Mouse (Mus musculus): ENCODE measurements around the gene Cpne1. TPM values are rescaled to one million over a fixed set of nuclear protein-coding genes. Genes with fewer than 3 reads are reported as not detected.

The Cpne1 gene
- polyA plus RNA-seq, 1 experiment from 2014 or later: 22.6 TPM

GRCm38 (mm10) chr2:156079183-156079560, 32.6 kb downstream of the Cpne1 start:
- H3K27ac ChIP-seq (replicated peaks): no peak overlapping the region
- H3K27me3 ChIP-seq: no peaks in the 10 kb centered on the region
- peaks cover 48% of the 10 kb centered on the region for H3K36me3 ChIP-seq (replicated peaks)
- ATAC-seq (ENCODE audit: insufficient read depth): no peak
- peaks cover 3% of the 10 kb centered on the region; the same call in 1 of the 2 replicates for H3K4me1 ChIP-seq (replicated peaks)
- no peak overlapping the region for H3K4me3 ChIP-seq (replicated peaks)
- no peak overlapping the region for H3K9ac ChIP-seq
- H3K4me2 ChIP-seq: no peak overlapping the region
- no peaks in the 10 kb centered on the region for H3K9me3 ChIP-seq (replicated peaks)
- 81% methylated on average over 8 of the region's 8 CpGs for WGBS (ENCODE audit: insufficient replicate concordance)

- no peak overlapping the region for H3K4me3 ChIP-seq (replicated peaks)
- H3K4me2 ChIP-seq: no peak overlapping the region
- H3K36me3 ChIP-seq (replicated peaks): peaks cover 54% of the 10 kb centered on the region
- WGBS (ENCODE audit: insufficient replicate concordance): 84% methylated on average over 16 of the region's 16 CpGs
- no peaks in the 10 kb centered on the region for H3K27me3 ChIP-seq
- no peaks in the 10 kb centered on the region for H3K9me3 ChIP-seq (replicated peaks)
- peaks cover 3% of the 10 kb centered on the region; the same call in 1 of the 2 replicates for H3K4me1 ChIP-seq (replicated peaks)
- H3K9ac ChIP-seq: no peak overlapping the region
- H3K27ac ChIP-seq (replicated peaks): no peak overlapping the region
- no peak for ATAC-seq (ENCODE audit: insufficient read depth)
These were observed 33.2 kb downstream of the Cpne1 start for GRCm38 (mm10) chr2:156078421-156079182.

- no peak overlapping the region for H3K9ac ChIP-seq
- ATAC-seq (ENCODE audit: insufficient read depth): no peak
- no peaks in the 10 kb centered on the region for H3K9me3 ChIP-seq (replicated peaks)
- no peak overlapping the region for H3K27ac ChIP-seq (replicated peaks)
- no peaks in the 10 kb centered on the region for H3K27me3 ChIP-seq
- no peak overlapping the region for H3K4me3 ChIP-seq (replicated peaks)
- H3K36me3 ChIP-seq (replicated peaks): peaks cover 65% of the 10 kb centered on the region
- 68% methylated on average over 7 of the region's 7 CpGs for WGBS (ENCODE audit: insufficient replicate concordance)
- no peak overlapping the region for H3K4me2 ChIP-seq
- no peaks in the 10 kb centered on the region for H3K4me1 ChIP-seq (replicated peaks)
These were observed 34.3 kb downstream of the Cpne1 start for GRCm38 (mm10) chr2:156077461-156077860.

GRCm38 (mm10) chr2:156073725-156074124, 38.0 kb downstream of the Cpne1 start:
- peaks cover 79% of the 10 kb centered on the region for H3K36me3 ChIP-seq (replicated peaks)
- ATAC-seq (ENCODE audit: insufficient read depth): no peak
- 92% methylated on average over 15 of the region's 15 CpGs for WGBS (ENCODE audit: insufficient replicate concordance)
- no peaks in the 10 kb centered on the region for H3K4me1 ChIP-seq (replicated peaks)
- H3K9ac ChIP-seq: no peak overlapping the region
- H3K9me3 ChIP-seq (replicated peaks): no peaks in the 10 kb centered on the region
- H3K4me3 ChIP-seq (replicated peaks): no peak overlapping the region
- H3K27ac ChIP-seq (replicated peaks): no peak overlapping the region
- H3K4me2 ChIP-seq: no peak overlapping the region
- H3K27me3 ChIP-seq: no peaks in the 10 kb centered on the region

- H3K27me3 ChIP-seq: no peaks in the 10 kb centered on the region
- ATAC-seq (ENCODE audit: insufficient read depth): no peak
- H3K36me3 ChIP-seq (replicated peaks): peaks cover 54% of the 10 kb centered on the region
- H3K4me3 ChIP-seq (replicated peaks): no peak overlapping the region
- H3K9me3 ChIP-seq (replicated peaks): no peaks in the 10 kb centered on the region
- H3K27ac ChIP-seq (replicated peaks): no peak overlapping the region
- 86% methylated on average over 10 of the region's 10 CpGs for WGBS (ENCODE audit: insufficient replicate concordance)
- H3K4me2 ChIP-seq: no peak overlapping the region
- no peak overlapping the region for H3K9ac ChIP-seq
- H3K4me1 ChIP-seq (replicated peaks): peaks cover 8% of the 10 kb centered on the region
These were observed 40.5 kb downstream of the Cpne1 start for GRCm38 (mm10) chr2:156071236-156071635.

- Histone ChIP-seq H3K4me2 (no peak overlapping the region), H3K27ac (replicated peaks) (no peak overlapping the region), H3K4me3 (replicated peaks) (no peak overlapping the region), H3K9ac (no peak overlapping the region), H3K36me3 (replicated peaks) (peaks cover 21% of the 10 kb centered on the region), H3K4me1 (replicated peaks) (peaks cover 23% of the 10 kb centered on the region), H3K9me3 (replicated peaks) (no peaks in the 10 kb centered on the region), H3K27me3 (peaks cover 8% of the 10 kb centered on the region; the same call in 1 of the 2 replicates)
- no peak for ATAC-seq (ENCODE audit: insufficient read depth)
- WGBS (ENCODE audit: insufficient replicate concordance): 86% methylated on average over 10 of the region's 10 CpGs
These were observed 43.8 kb downstream of the Cpne1 start for GRCm38 (mm10) chr2:156067916-156068315.

- H3K9me3 ChIP-seq (replicated peaks): no peaks in the 10 kb centered on the region
- H3K4me2 ChIP-seq: peak overlapping the region; percentile 99
- peaks cover 8% of the 10 kb centered on the region; the same call in 1 of the 2 replicates for H3K27me3 ChIP-seq
- 30% methylated on average over 10 of the region's 10 CpGs for WGBS (ENCODE audit: insufficient replicate concordance)
- peaks cover 23% of the 10 kb centered on the region for H3K4me1 ChIP-seq (replicated peaks)
- H3K9ac ChIP-seq: peak overlapping the region; percentile 67; the same call in 1 of the 2 replicates
- peaks cover 8% of the 10 kb centered on the region; the same call in 1 of the 2 replicates for H3K36me3 ChIP-seq (replicated peaks)
- ATAC-seq (ENCODE audit: insufficient read depth): no peak
- H3K27ac ChIP-seq (replicated peaks): no peak overlapping the region
- peak overlapping the region; percentile 67 for H3K4me3 ChIP-seq (replicated peaks)
These were observed 45.6 kb downstream of the Cpne1 start for GRCm38 (mm10) chr2:156066126-156066525.

GRCm38 (mm10) chr2:156065099-156066041, 46.4 kb downstream of the Cpne1 start, which contains the start of gene Spag4:
Gene Spag4, plus strand, starts transcription at chr2:156065175.
- Histone ChIP-seq H3K9ac (peak within 1 kb of the TSS; percentile 67), H3K27me3 (peaks cover 8% of the 10 kb centered on the region; the same call in 1 of the 2 replicates), H3K9me3 (replicated peaks) (no peaks in the 10 kb centered on the region), H3K36me3 (replicated peaks) (peaks cover 8% of the 10 kb centered on the region; the same call in 1 of the 2 replicates), H3K4me1 (replicated peaks) (peaks cover 23% of the 10 kb centered on the region), H3K4me2 (peak within 1 kb of the TSS; percentile 99), H3K4me3 (replicated peaks) (peak within 1 kb of the TSS; percentile 67), H3K27ac (replicated peaks) (peak within 1 kb of the TSS; percentile 65)
- peak; percentile 83 for ATAC-seq (ENCODE audit: insufficient read depth)
- under 1% methylated on average over 81 of the region's 81 CpGs for WGBS (ENCODE audit: insufficient replicate concordance)

- H3K27me3 ChIP-seq: peaks cover 46% of the 10 kb centered on the region
- H3K9ac ChIP-seq: no peak within 1 kb of the TSS
- H3K4me3 ChIP-seq (replicated peaks): no peak within 1 kb of the TSS
- WGBS (ENCODE audit: insufficient replicate concordance): 61% methylated on average over 9 of the region's 9 CpGs
- no peaks in the 10 kb centered on the region for H3K9me3 ChIP-seq (replicated peaks)
- no peaks in the 10 kb centered on the region for H3K36me3 ChIP-seq (replicated peaks)
- no peak for ATAC-seq (ENCODE audit: insufficient read depth)
- H3K4me1 ChIP-seq (replicated peaks): no peaks in the 10 kb centered on the region
- H3K4me2 ChIP-seq: no peak within 1 kb of the TSS
- no peak within 1 kb of the TSS for H3K27ac ChIP-seq (replicated peaks)
These were observed 58.9 kb downstream of the Cpne1 start, which contains the start of gene Fer1l4 for GRCm38 (mm10) chr2:156052816-156053215. Gene Fer1l4, minus strand, starts transcription at chr2:156052947.

- ATAC-seq (ENCODE audit: insufficient read depth): no peak
- H3K4me1 ChIP-seq (replicated peaks): no peaks in the 10 kb centered on the region
- 10% methylated on average over 19 of the region's 19 CpGs for WGBS (ENCODE audit: insufficient replicate concordance)
- no peaks in the 10 kb centered on the region for H3K9me3 ChIP-seq (replicated peaks)
- no peak overlapping the region for H3K27ac ChIP-seq (replicated peaks)
- peaks cover 65% of the 10 kb centered on the region for H3K27me3 ChIP-seq
- no peak overlapping the region for H3K9ac ChIP-seq
- H3K4me3 ChIP-seq (replicated peaks): no peak overlapping the region
- H3K36me3 ChIP-seq (replicated peaks): no peaks in the 10 kb centered on the region
- no peak overlapping the region for H3K4me2 ChIP-seq
These were observed 63.8 kb downstream of the Cpne1 start for GRCm38 (mm10) chr2:156047929-156048328.

GRCm38 (mm10) chr2:156042903-156043302, 68.9 kb downstream of the Cpne1 start:
- ATAC-seq (ENCODE audit: insufficient read depth): no peak
- Histone ChIP-seq H3K9me3 (replicated peaks) (no peaks in the 10 kb centered on the region), H3K27ac (replicated peaks) (no peak overlapping the region), H3K27me3 (peaks cover 32% of the 10 kb centered on the region), H3K4me2 (no peak overlapping the region), H3K4me3 (replicated peaks) (no peak overlapping the region), H3K9ac (no peak overlapping the region), H3K36me3 (replicated peaks) (no peaks in the 10 kb centered on the region), H3K4me1 (replicated peaks) (no peaks in the 10 kb centered on the region)
- WGBS (ENCODE audit: insufficient replicate concordance): 59% methylated on average over 8 of the region's 8 CpGs
